Mouse (Mus musculus) liver, adult 2 months (tissue): ENCODE data around the gene Serinc3.

Experiments used
- CTCF ChIP-seq: fragments of 200-500 bp; IDR thresholded peaks from 2 replicates; pipeline ENCODE4 v1.5.1; 2011; ENCODE audit warnings: low read depth, low read length, control low read depth
- POLR2A ChIP-seq: fragments of 200-500 bp; IDR thresholded peaks from 2 replicates; pipeline ENCODE4 v1.6.1; 2011; ENCODE audit warnings: low read length, control low read depth; ENCODE audit not compliant: insufficient read depth; ENCODE audit errors: extremely low read depth

DNA sequence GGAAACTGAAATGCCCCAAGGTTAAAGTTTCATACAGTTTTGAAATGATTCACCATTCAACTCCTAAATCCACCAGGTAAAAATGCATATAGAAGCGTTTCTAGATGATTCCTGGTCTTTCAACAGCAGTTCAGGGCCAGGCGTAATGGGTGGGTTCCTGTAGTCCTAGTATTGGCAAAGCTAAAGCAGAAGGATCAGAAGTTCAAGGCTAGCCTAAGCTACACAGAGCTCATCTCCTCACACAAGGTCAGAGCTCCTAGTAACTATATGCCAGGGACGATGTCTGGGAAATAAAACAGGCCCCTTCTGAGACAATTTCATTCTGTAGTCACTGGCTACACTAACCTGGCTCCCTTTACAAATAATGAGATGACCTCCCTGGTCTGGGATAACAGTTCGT lies 13.7 kb downstream of the Serinc3 start:
- no peak for TF ChIP-seq CTCF
- no peak for TF ChIP-seq POLR2A
